Mouse (Mus musculus) mouse embryonic stem cell (cell line): ENCODE data around the gene Nlk.

ENCODE experiments used
- in situ Hi-C, 2 experiments: fragments of 300-500 bp; cut with MboI; formaldehyde crosslinking; loops; 1 replicate in 1 of 2; 3 replicates in 1 of 2; pipeline ENCODE4 v1.14.3; 2019 to 2020; ENCODE audit warnings: low sequenced_read_pairs in 2 of 2, low pct_unique_long_range_greater_than_20kb in 1 of 2, mixed read lengths in 1 of 2; ENCODE audit not compliant: unreplicated experiment in 1 of 2

Nlk gene

GRCm38 (mm10) chr11:78568827-78569226 is 128.3 kb downstream of the Nlk start:
- in situ Hi-C loops, result loop anchor here in 1 of 2 experiments (10.0 to 25.0 kb wide), 2 partner anchors 266 to 368 kb away; no protein-coding TSS in a partner anchor

GRCm38 (mm10) chr11:78567614-78568013 is 129.6 kb downstream of the Nlk start:
- in situ Hi-C loops, result loop anchor here in 1 of 2 experiments (10.0 to 25.0 kb wide), 2 partner anchors 267 to 370 kb away; no protein-coding TSS in a partner anchor

- in situ Hi-C loops, result loop anchor here in 1 of 2 experiments (10.0 to 25.0 kb wide), 2 partner anchors 268 to 371 kb away; no protein-coding TSS in a partner anchor
These were observed 130.4 kb downstream of the Nlk start for GRCm38 (mm10) chr11:78566775-78567174.

- in situ Hi-C loops, result loop anchor here in 1 of 2 experiments (10.0 to 25.0 kb wide), 2 partner anchors 274 to 377 kb away; no protein-coding TSS in a partner anchor
These were observed 136.7 kb downstream of the Nlk start for GRCm38 (mm10) chr11:78560447-78560846.

DNA sequence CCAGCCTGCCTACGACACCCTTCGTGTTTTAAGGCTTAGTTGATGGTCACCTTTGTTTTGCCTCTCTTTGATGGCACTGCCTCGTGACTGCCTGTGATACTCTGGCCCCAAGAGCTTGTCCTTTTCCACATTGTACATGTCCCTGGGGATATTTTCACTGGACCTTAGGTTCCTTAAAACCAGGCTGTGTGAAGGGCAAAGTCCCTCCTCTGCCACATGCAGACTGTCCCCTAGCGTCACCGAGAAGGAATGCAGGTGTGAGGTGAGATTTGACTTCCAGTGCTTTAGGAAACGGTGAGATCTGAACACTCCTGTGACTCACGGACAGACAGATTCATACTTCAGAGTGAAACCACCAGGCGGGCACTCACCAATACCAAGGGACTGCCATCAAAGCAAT is 139.9 kb downstream of the Nlk start:
- in situ Hi-C loops, result loop anchor here in 1 of 2 experiments (25.0 kb wide), 1 partner anchor 380 kb away; no protein-coding TSS in a partner anchor

DNA sequence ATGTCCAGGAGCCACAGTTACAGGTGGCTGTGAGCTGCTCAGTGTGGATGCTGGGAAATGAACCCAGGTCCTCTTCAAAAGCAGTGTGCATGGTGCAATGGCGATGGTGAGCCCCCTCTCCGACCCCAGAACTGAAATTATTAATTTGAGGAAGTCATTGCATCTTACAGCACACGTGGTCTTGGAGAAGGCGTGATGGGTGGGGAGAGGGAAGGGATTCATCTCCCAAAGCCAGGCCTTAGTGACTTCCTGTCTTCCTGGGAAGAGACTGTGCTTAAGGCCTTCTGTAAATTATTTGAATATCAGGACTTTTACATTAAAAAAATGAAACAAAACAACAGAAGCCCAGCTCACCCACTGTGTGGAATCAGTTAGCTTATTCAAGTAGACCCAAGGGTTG is 141.1 kb downstream of the Nlk start:
- in situ Hi-C loops, result loop anchor here in 1 of 2 experiments (25.0 kb wide), 1 partner anchor 381 kb away; no protein-coding TSS in a partner anchor

- in situ Hi-C loops, result loop anchor here in 1 of 2 experiments (25.0 kb wide), 1 partner anchor 382 kb away; no protein-coding TSS in a partner anchor
These were observed 141.6 kb downstream of the Nlk start for GRCm38 (mm10) chr11:78555623-78556022.

GRCm38 (mm10) chr11:78551059-78551398 is 146.1 kb downstream of the Nlk start:
- in situ Hi-C loops, result loop anchor here in 1 of 2 experiments (25.0 kb wide), 1 partner anchor 386 kb away; no protein-coding TSS in a partner anchor

DNA sequence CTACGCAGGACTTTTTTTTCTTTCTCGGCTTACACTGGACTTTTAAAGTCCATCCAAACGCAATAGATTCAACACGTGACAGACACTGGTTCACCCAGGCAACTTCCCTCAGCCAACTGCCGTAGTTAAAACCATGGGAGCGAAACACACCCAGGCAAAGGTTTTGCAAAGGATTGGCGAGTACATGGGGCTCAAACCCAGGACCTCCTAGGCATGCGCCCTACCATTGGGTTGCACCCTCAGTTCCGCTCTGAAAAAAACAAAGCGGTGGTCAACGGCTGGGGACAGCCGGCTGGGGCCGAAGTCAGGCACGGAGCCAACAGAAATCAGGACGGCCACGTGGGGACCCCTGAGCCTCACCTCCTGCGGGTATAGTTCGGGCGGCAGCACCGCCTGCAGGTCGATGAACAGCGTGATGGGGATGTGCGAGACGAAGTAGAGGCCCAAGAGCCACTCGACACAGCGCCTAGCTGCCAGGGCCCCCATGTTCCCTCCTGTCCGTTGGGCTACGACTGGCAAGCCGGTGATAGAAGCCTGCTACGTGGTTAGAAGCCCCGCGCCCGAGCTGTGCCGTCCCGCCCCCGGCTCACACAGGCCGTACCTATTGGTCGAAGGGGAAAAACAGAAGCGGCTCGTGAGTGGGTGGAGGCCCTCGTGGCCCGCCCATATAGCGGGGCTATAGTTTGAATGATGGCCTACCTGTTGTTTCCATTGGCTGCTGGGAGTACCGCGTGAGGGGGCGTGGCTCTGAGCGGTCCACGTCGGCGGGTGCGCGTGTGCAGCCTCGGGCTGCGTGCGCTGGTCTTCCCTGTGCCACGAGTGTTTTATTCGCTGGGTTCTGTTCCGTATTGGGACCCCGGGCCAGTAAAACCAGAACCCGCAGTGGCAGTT is 146.8 kb downstream of the Nlk start, which contains the start of gene Tmem97:
Gene Tmem97, minus strand, starts transcription at position 610 of the 891 bp plus-strand sequence.
- in situ Hi-C loops, result loop anchor here in 1 of 2 experiments (25.0 kb wide), 1 partner anchor 387 kb away; no protein-coding TSS in a partner anchor

- in situ Hi-C loops, result no loop called here
These were observed 147.6 kb downstream of the Nlk start for GRCm38 (mm10) chr11:78549491-78549987.

GRCm38 (mm10) chr11:78547718-78548460 is 149.3 kb downstream of the Nlk start:
- in situ Hi-C loops, result no loop called here

DNA sequence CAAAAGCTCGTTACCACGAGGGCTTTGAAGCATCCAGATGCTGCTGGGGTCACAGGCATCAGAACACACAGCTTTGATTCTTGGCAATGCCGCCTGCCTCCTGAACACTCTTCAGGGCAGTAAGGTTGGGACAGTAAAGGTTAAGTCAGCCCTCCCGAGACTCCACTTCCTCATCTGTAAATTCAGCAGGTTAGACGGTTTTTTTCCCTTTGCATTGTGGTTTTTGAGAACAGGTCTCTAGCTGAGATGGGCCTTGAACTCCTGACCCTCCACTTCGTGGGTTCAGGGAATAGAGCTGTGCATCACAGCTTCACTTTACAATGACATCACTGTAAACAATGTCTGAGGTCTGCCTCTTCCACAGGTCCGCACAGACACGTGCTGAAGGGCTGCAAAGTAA is 152.0 kb downstream of the Nlk start:
- in situ Hi-C loops, result no loop called here

DNA sequence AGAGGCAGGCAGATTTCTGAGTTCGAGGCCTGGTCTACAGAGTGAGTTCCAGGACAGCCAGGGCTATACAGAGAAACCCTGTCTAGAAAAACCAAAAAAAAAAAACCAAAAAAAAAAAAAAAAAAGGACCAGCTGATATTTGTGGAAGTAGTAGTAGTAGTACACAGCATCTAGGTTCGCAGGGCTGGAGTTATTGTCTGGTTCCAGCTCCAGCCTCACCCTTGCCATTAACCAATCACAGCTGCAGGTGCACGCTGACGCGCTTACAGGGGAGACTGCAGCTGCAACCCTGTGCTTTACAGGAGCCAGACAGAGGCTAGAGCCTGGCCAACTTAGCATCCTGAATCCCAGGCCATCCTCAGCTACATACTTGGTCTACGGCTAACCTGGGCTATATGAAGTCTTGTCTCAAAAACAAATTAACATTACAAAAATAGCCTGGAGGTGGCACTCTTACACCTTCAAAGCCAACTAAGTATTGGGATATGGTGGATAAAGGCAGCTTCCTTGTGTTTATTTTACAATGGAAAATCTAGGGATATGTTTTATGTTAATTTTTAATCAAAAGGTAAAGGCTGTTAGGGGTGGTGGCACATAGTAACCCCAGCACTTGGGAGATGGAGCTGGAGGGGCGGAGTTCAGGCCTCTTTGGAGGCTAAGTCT is 152.6 kb downstream of the Nlk start:
- in situ Hi-C loops, result no loop called here

GRCm38 (mm10) chr11:78540358-78540757 is 156.8 kb downstream of the Nlk start:
- in situ Hi-C loops, result no loop called here

- in situ Hi-C loops, result no loop called here
These were observed 160.5 kb downstream of the Nlk start for GRCm38 (mm10) chr11:78536690-78537084.

GRCm38 (mm10) chr11:78536080-78536689 is 161.0 kb downstream of the Nlk start, which contains the start of the genes Tnfaip1 and Ift20:
Gene Tnfaip1, minus strand, starts transcription at chr11:78536332.
Gene Ift20, plus strand, starts transcription at chr11:78536361.
- in situ Hi-C loops, result no loop called here

GRCm38 (mm10) chr11:78535376-78536079 is 161.6 kb downstream of the Nlk start:
- in situ Hi-C loops, result no loop called here
